Mouse (Mus musculus) liver, adult 2 months (tissue): Measurements from ENCODE around the gene Ptgs1. TPM values are rescaled to one million over a fixed set of nuclear protein-coding genes. Genes with fewer than 3 reads are reported as not detected.

Experiments used
- DNase-seq: peaks from one replicate; pipeline ENCODE4 v3.0.0-alpha.2; 2011; ENCODE audit warnings: low read depth, low spot score; ENCODE audit errors: extremely low read depth
- H3K27ac ChIP-seq: fragments of 200-500 bp; replicated peaks from 2 replicates; pipeline ENCODE4 v1.5.1; 2012; ENCODE audit warnings: low read depth, mild to moderate bottlenecking, control low read depth, inconsistent platforms, low read length; ENCODE audit not compliant: insufficient read depth
- H3K27me3 ChIP-seq: fragments of 200-500 bp; 2 replicates; pipeline ENCODE4 v1.6.1; 2012; ENCODE audit warnings: mild to moderate bottlenecking, moderate library complexity, low read length, inconsistent platforms; ENCODE audit not compliant: control insufficient read depth, insufficient read depth
- H3K36me3 ChIP-seq: fragments of 200-500 bp; 2 replicates; pipeline ENCODE4 v1.6.1; 2012; ENCODE audit warnings: low read length, inconsistent platforms; ENCODE audit not compliant: control insufficient read depth, insufficient read depth
- H3K4me1 ChIP-seq: fragments of 200-500 bp; 2 replicates; pipeline ENCODE4 v1.6.1; 2011; ENCODE audit warnings: low read length; ENCODE audit not compliant: control insufficient read depth, insufficient read depth
- H3K4me3 ChIP-seq: fragments of 200-500 bp; 2 replicates; pipeline ENCODE4 v1.5.1; 2011; ENCODE audit warnings: low read depth, mild to moderate bottlenecking, control low read depth, low read length, moderate library complexity; ENCODE audit not compliant: insufficient read depth
- H3K79me2 ChIP-seq: fragments of 200-500 bp; 2 replicates; pipeline ENCODE4 v1.6.1; 2012; ENCODE audit warnings: inconsistent platforms, mild to moderate bottlenecking, low read length, moderate library complexity; ENCODE audit not compliant: control insufficient read depth, insufficient read depth
- H3K9ac ChIP-seq: fragments of 200-500 bp; 2 replicates; pipeline ENCODE4 v1.6.1; 2012; ENCODE audit warnings: low read depth, mild to moderate bottlenecking, control low read depth, inconsistent platforms, low read length
- CTCF ChIP-seq: fragments of 200-500 bp; IDR thresholded peaks from 2 replicates; pipeline ENCODE4 v1.5.1; 2011; ENCODE audit warnings: low read depth, low read length, control low read depth
- POLR2A ChIP-seq: fragments of 200-500 bp; IDR thresholded peaks from 2 replicates; pipeline ENCODE4 v1.6.1; 2011; ENCODE audit warnings: low read length, control low read depth; ENCODE audit not compliant: insufficient read depth; ENCODE audit errors: extremely low read depth
- WGBS: fragments of 180-500 bp; shearing (Covaris S2); methylation state at CpG from one replicate; pipeline ENCODE4 v1.1.7; 2018; 5-methylcytosine and 5-hydroxymethylcytosine counted together
- polyA plus RNA-seq: library from polyadenylated mRNA; depleted of rRNA; stranded (reverse); fragments of >200 nt; gene quantifications from 2 replicates; pipeline ENCODE4 v1.2.3, GENCODE M21; 2012
- total RNA-seq: library from RNA; depleted of rRNA; stranded (reverse); fragments of >200 nt; gene quantifications from 2 replicates; pipeline ENCODE4 v1.2.3, GENCODE M21; 2014

Ptgs1 gene
- total and polyA plus RNA-seq, 2 experiments = 10.9 to 14.4 TPM

GRCm38 (mm10) chr2:36210796-36211195 lies 19.4 kb upstream of the Ptgs1 start:
- DNase-seq = no peak
- no peak for TF ChIP-seq POLR2A
- no peak for TF ChIP-seq CTCF
- Histone ChIP-seq H3K4me1 (peaks cover under 1% of the 10 kb centered on the region; the same call in 1 of the 2 replicates), H3K27me3 (peaks cover 2% of the 10 kb centered on the region; the same call in 1 of the 2 replicates), H3K27ac (no peak overlapping the region), H3K36me3 (no peaks in the 10 kb centered on the region), H3K79me2 (no peaks in the 10 kb centered on the region), H3K4me3 (no peak overlapping the region), H3K9ac (no peak overlapping the region)
- 14% methylated on average over 29 of the region's 34 CpGs for WGBS

GRCm38 (mm10) chr2:36211785-36212184 lies 18.4 kb upstream of the Ptgs1 start:
- Histone ChIP-seq H3K36me3 (no peaks in the 10 kb centered on the region), H3K27ac (no peak overlapping the region), H3K4me3 (no peak overlapping the region), H3K9ac (no peak overlapping the region), H3K27me3 (no peaks in the 10 kb centered on the region), H3K4me1 (peaks cover 7% of the 10 kb centered on the region; the same call in 1 of the 2 replicates), H3K79me2 (no peaks in the 10 kb centered on the region)
- TF ChIP-seq POLR2A = no peak
- no peak for TF ChIP-seq CTCF
- WGBS = 75% methylated on average over 7 of the region's 7 CpGs
- no peak for DNase-seq

GRCm38 (mm10) chr2:36213108-36213507 lies 17.1 kb upstream of the Ptgs1 start:
- peaks cover 7% of the 10 kb centered on the region; the same call in 1 of the 2 replicates for H3K4me1 ChIP-seq
- 64% methylated on average over 7 of the region's 7 CpGs for WGBS
- no peak overlapping the region for H3K9ac ChIP-seq
- no peak overlapping the region for H3K27ac ChIP-seq
- TF ChIP-seq CTCF (no peak), POLR2A (no peak)
- DNase-seq = no peak
- no peaks in the 10 kb centered on the region for H3K79me2 ChIP-seq
- no peak overlapping the region for H3K4me3 ChIP-seq
- H3K36me3 ChIP-seq = no peaks in the 10 kb centered on the region
- H3K27me3 ChIP-seq = no peaks in the 10 kb centered on the region

GRCm38 (mm10) chr2:36214023-36214422 lies 16.2 kb upstream of the Ptgs1 start:
- Histone ChIP-seq H3K4me1 (peaks cover 7% of the 10 kb centered on the region; the same call in 1 of the 2 replicates), H3K4me3 (no peak overlapping the region), H3K27ac (no peak overlapping the region), H3K79me2 (no peaks in the 10 kb centered on the region), H3K36me3 (no peaks in the 10 kb centered on the region), H3K27me3 (no peaks in the 10 kb centered on the region), H3K9ac (no peak overlapping the region)
- peak; percentile 82 for DNase-seq
- WGBS = under 1% methylated on average over 8 of the region's 8 CpGs
- TF ChIP-seq CTCF = peak; percentile 88
- no peak for TF ChIP-seq POLR2A

GRCm38 (mm10) chr2:36214425-36214824 lies 15.8 kb upstream of the Ptgs1 start:
- Histone ChIP-seq H3K36me3 (no peaks in the 10 kb centered on the region), H3K27ac (no peak overlapping the region), H3K79me2 (no peaks in the 10 kb centered on the region), H3K4me1 (peaks cover 7% of the 10 kb centered on the region; the same call in 1 of the 2 replicates), H3K4me3 (no peak overlapping the region), H3K27me3 (no peaks in the 10 kb centered on the region), H3K9ac (no peak overlapping the region)
- no peak for DNase-seq
- 72% methylated on average over 5 of the region's 5 CpGs for WGBS
- peak; percentile 64 for TF ChIP-seq CTCF
- no peak for TF ChIP-seq POLR2A

GRCm38 (mm10) chr2:36215203-36215739 lies 15.0 kb upstream of the Ptgs1 start:
- 93% methylated on average over 5 of the region's 5 CpGs for whole genome bisulfite sequencing
- no peak for TF ChIP-seq POLR2A
- no peak for TF ChIP-seq CTCF
- H3K36me3 ChIP-seq = no peaks in the 10 kb centered on the region
- H3K4me3 ChIP-seq = no peak overlapping the region
- H3K27me3 ChIP-seq = no peaks in the 10 kb centered on the region
- peaks cover 7% of the 10 kb centered on the region; the same call in 1 of the 2 replicates for H3K4me1 ChIP-seq
- no peak overlapping the region for H3K27ac ChIP-seq
- no peaks in the 10 kb centered on the region for H3K79me2 ChIP-seq
- DNase-seq = no peak
- no peak overlapping the region for H3K9ac ChIP-seq
